Mouse (Mus musculus): ENCODE results near the gene Gphn.
"Not testable (repeated sequence)": the region's sequence is repeated elsewhere in the genome, so short reads cannot be mapped to it uniquely, and the experiment has no call there.

Gphn gene

DNA sequence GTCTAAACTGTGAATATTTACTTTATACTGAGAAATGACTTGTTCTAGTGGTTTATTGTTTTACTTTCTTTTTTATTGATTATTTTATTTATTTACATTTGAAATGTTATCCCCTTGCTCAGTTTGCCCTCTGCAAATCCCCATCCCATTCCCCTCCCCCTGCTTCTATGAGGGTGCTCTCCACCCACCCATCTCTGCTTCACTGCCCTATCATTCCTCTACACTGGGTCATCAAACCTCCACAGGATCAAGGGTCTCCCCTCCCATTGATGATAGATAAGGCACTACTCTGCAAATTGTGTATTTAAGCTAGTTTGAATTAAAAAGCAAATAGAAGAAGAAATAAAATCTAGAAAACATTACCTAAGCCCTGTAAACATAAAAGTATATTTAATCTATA, 163.1 kb downstream of the Gphn start:
- no peak for DNase-seq

GRCm38 (mm10) chr12:78395297-78395696, 169.1 kb downstream of the Gphn start:
- DNase-seq: no peak

DNA sequence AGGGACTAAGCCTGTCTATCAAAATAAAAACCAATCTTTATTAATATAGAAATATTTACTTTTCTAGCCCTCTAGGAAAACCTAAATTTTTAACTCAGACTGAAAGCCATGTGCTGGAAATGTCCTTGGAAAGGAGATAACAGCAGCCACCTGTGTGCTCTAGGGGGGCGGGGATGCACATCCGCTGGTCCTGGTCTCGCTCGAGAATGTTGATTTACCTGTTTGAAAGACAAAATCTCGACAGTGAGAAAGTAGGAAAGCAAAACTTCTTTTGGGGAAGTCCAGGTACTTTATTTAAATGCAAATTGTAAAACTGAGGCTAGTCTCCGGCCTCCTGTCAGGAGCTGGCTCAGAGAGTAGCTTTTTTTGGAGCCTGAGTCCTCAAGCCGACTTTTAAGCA, 181.3 kb downstream of the Gphn start:
- DNase-seq: not testable (repeated sequence)

DNA sequence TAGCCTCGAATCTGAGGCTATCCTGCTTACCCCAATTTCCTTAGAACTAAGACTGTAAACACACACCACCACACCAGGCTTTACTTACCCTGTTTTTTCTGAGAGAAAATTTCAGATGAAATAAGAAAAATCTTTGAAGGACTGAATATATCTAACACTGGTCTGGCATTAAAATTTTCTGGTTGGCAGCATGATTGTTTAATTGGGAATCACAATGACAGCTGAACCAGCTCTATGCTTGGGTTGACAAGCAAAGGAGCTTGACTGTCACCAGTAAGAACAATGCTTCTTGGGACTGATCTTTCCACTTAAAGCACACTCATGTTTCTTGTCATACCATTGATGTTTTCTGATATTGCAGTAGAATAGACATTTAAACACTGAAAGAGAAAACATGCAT, 296.0 kb downstream of the Gphn start:
- DNase-seq: no peak

DNA sequence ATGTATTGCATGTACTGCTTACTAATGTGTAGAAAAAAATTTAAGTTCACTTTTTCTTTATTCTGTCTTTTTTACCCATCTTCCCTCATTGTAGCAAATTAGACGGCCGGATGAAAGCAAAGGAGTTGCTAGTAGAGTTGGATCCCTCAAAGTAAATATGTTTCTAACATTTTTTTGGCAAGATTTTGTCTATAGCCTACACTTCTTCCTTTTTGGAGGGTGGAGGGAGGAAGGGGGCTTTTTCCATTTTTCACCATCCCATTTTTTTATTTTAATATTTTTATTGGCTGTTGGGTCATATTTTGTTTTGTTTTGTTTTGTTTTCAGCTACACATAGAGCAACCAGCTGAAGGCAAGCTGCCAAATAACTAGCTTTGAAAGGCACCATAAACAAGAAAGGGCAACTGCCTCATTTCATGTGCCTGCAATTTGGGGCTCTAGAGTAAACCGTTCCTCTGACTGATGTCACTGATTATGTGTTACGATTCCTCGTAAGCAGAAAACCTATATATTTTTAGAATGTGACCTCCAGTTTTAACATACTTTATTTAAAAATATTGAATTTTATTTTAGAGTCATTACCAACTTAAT, 296.7 kb downstream of the Gphn start:
- DNase-seq: no peak

DNA sequence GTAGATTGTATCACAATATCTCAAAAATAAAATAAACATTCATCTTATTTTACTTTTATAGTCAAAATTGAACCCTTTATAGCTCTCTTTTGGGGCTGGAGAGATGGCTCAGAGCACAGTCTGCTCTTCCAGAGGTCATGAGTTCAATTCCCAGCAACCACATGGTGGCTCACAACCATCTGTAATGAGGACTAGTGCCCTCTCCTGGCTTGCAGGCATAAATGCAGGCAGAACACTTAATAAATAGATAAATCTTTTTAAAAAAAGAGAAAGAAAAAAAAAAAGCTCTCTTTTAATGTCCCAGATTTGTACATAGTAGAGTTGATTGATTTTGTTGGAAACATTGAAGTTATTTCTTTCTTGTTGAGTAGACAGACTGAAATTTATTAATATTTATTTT, 311.4 kb downstream of the Gphn start:
- DNase-seq: not testable (repeated sequence)

DNA sequence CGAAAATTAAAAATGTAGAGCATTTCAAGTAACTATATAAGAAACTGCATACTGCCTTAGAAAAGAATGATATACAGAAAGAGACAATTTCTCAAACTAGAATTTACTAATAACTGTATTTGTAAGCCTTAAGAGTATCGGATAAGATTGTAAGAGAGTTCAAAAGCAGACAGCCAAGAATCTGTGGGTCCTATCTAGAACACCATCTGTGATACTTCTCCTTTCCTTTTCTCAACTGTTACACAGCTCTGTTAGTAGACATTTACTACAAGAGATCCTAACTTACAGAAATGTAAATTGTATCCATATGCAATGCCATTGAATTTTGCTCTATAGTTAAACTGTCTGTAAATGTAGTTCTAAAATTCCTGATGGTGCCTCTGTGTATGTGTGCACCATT, 324.7 kb downstream of the Gphn start:
- no peak for DNase-seq

- DNase-seq: no peak
Measured at GRCm38 (mm10) chr12:78631816-78632215, 405.6 kb downstream of the Gphn start.

GRCm38 (mm10) chr12:78639466-78639865, 413.3 kb downstream of the Gphn start:
- DNase-seq: no peak

DNA sequence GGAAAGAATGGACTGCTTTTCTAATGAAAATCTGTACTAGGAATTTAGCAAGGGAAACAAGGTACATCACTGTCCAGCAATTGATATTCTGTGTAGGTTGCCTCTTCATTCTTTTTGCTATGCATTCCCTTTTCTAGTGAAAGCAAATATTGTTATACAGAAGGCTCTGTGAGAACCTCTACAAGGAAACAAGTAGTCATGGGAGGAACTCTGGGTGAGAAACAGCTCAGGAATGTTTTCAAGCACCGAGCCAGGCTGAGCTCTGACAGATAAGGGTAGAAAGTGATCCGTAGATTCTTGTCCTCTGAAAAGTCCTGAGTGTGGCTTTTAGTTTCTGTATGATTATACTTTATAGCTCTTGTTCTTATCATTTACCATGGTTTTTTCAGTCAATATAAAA, 413.9 kb downstream of the Gphn start:
- no peak for DNase-seq

DNA sequence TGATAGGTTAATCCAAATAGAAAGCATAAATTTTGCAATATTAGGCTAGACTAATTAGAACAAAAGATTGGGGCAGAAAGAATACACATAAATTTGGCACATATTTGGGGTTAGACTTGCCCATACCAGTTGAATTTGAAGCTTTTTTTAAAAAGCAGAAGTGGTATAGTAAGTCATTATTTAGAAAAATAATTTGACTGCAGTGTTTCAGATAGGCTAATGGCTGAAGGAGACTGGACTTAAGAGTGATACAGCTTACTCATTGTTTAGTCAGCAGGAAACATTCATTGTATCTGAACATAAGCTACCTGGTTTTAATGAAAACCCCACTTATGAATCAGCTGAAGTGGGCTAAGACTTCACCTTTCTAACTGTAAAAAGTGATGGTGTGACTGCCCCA, 415.0 kb downstream of the Gphn start:
- no peak for DNase-seq

GRCm38 (mm10) chr12:78643691-78644090, 417.5 kb downstream of the Gphn start:
- DNase-seq: no peak

GRCm38 (mm10) chr12:78645282-78645681, 419.1 kb downstream of the Gphn start:
- DNase-seq: no peak

DNA sequence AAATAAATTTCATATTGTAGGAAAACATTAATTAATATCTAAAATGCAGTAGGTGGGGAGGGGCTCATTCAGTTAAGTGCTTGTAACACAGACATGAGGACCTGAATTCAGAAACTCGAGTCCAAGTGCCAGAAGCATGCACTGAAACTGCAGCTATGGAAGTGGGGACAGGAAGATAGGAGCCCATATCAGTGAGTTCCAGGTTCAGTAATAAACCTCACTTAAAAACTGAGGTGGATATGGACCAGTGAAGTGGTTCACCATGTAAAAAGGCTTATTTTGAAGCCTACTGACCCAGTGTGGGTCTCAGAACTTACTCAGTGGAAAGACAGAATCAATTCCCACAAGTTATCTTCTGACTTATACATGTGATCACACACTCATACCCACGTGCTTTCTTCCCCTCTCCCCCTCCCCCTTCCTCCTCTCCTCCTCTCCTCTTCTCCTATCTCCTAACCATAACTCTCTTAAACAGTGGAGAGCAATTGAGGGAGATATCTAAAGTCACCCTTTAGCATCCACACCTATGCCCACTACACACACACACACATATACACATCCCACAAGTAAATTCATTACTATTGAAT, 433.6 kb downstream of the Gphn start:
- DNase-seq: no peak

- no peak for DNase-seq
Measured at GRCm38 (mm10) chr12:78678101-78678806, 452.1 kb downstream of the Gphn start.

GRCm38 (mm10) chr12:78678807-78679189, 452.6 kb downstream of the Gphn start:
- DNase-seq: no peak

GRCm38 (mm10) chr12:78681048-78681447, 454.9 kb downstream of the Gphn start:
- DNase-seq: no peak

DNA sequence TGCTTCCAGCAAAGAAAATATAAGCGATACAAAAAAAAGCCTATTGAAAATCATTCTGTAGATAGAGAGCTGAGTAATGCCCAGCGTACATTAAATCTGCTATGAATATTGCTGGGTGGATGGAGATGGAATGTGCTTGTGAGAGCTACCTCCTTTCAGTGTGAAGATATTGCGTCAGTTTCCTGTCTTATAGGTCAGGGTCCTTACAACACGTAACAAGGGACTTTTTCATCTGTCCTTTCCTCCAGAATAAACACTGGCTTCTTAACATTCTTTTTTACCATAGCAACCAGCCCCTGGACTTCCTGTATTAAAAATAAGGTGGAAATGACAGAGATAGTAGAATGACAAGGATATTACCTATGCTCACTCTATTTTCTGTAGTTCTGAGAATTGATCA, 456.1 kb downstream of the Gphn start:
- DNase-seq: no peak

- no peak for DNase-seq
Measured at GRCm38 (mm10) chr12:78685669-78686215, 459.6 kb downstream of the Gphn start.

- DNase-seq: no peak
Measured at GRCm38 (mm10) chr12:78688876-78689275, 462.7 kb downstream of the Gphn start.

GRCm38 (mm10) chr12:78691325-78691724, 465.1 kb downstream of the Gphn start, which contains the start of gene Fam71d:
Gene Fam71d, plus strand, starts transcription at chr12:78691535.
- DNase-seq: no peak

GRCm38 (mm10) chr12:78693281-78693680, 467.1 kb downstream of the Gphn start:
- DNase-seq: no peak

- DNase-seq: no peak
Measured at GRCm38 (mm10) chr12:78717783-78718182, 491.6 kb downstream of the Gphn start.

DNA sequence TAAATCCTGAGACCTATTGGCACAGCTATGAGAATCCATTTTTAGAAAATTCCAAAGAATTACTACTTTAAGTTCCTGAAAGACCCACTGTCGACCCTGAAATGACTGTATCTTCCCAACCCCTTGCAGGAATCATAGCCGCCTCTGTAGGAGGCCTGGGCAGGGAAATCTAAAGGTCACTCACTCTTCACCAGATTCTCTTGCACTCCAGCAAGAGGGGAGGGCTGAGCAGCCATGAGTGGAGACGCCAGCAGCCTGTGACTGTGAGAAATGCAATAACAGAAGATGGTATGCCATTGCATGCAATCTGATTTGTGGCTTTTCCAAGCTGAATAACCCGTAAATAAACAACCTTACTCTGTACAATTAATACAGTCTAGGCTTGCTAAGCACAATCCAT, 501.5 kb downstream of the Gphn start:
- DNase-seq: no peak

Measured in cerebellum, adult 11 months (tissue).